Mouse (Mus musculus): ENCODE results near the gene Crx.
"Not testable (repeated sequence)": the region's sequence is repeated elsewhere in the genome, so short reads cannot be mapped to it uniquely, and the experiment has no call there.

The Crx gene

DNA sequence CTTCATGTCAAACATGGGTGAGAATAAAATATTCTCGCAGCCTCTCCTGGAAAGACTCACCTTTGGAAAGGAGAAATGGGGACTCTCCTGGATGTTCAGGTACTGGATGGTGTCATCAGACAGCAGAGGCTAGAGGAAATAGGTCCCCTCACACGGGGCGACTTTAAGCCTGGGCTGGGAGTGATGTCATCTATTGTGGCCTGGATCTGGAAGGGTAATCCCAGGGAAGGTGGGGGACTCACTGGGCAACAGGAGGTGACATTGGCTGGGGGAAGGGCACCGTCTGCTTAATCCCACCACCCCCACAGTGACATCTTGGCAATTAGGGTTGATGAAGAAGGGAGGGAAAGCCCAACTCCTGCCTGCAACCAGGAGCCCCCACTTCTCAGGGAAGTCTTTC lies at the start of gene Crx:
Gene Crx, minus strand, starts transcription at position 213 of the 400 bp plus-strand sequence.
- DNase-seq (ENCODE audit: low spot score in 2 of 2), result no peak

DNA sequence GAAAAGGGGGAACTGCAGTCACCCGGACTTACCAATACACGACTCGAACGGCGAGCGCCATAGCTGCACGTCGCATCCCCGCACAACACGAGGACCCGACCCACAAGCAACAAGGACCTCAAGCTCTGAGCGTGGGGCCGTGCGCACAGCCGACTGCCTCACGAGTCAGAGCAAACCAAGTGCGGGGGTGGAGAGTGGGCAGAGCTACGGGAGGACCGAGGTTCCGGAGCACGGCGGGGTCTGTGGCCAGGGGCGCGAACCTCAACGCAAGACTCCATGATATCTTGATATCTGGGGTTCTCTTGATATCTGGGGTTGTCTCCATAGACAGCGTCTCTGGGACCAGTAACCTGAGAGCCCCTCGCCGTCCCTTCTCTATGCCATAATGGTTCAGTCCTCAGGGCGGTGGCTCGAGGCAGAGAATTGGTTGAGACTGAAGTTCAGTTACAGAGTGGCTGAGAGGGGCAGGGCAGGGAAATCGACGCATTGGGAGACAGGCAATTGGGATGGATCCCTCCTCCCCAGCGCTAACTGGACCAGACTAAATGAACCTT lies 42.5 kb upstream of the Crx start, which contains the start of gene Selenow:
Gene Selenow, minus strand, starts transcription at position 183 of the 554 bp plus-strand sequence.
- peak; percentile 87 to 92 for DNase-seq (ENCODE audit: low spot score in 2 of 2)

DNA sequence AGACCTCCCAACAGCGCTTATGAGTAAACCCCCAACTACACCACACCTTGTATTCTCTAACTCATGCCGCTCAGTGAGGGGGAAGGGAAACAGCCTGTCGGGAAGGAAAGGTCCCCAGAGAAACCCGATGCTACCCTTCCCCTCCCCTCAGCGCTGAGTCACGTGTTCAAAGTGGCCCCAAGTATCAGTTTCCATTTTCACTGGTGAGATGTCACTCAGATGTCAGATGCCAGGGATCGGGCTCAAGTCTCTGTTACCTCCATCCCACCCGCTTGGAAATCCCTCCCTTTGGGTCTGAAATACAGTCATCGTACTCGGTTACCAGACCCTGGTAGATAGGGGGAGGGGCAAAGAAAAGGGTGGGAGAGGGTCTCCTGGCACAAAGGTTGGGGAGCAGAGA lies 42.0 kb upstream of the Crx start:
- DNase-seq (ENCODE audit: low spot score in 2 of 2), result peak; percentile 34 to 47

DNA sequence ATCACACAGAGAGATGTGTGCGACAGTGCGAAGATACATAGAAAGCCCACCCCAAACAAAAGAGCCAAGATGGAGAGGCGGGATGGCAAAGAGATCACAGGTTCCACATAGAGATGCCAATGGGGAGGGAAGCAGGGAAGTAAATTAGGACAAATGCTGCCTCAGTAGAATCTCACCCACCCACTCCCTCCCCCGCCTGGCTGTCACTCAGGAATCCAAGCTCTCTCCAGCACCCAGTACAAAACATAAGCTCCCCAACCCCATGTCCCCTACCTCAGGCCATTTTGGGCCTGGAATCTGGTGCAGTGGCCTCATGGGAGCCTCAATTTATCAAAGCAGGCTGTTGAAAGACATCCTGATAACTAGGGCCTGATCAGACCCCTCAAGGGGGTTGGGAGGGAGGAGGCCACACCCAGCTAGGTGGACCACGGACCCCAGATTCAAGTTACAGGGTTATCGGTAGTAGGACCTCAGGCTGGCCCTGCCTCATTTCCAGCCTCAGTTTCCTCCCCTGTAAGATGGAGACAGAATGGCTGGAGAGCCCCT lies 41.0 kb upstream of the Crx start:
- no peak for DNase-seq (ENCODE audit: low spot score in 2 of 2)

DNA sequence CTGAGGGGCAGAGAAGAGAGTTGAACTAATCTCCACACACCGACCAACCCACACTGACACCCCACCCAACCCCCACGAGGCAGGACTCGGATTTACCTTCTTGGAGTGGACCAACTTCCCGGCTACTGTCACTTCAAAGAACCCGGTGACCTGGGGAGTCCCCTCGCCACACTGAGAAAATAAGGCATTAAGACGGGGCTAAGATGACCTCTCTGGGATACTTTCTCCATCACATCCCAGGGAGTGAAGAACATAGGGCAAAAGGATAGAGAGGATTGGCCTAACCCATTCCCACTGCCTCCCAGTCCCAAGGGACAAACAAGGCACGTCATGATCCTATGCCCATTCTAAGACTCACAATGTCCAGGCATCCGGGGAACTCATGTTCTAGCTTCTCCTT lies 40.2 kb upstream of the Crx start:
- DNase-seq (ENCODE audit: low spot score in 2 of 2), result no peak

DNA sequence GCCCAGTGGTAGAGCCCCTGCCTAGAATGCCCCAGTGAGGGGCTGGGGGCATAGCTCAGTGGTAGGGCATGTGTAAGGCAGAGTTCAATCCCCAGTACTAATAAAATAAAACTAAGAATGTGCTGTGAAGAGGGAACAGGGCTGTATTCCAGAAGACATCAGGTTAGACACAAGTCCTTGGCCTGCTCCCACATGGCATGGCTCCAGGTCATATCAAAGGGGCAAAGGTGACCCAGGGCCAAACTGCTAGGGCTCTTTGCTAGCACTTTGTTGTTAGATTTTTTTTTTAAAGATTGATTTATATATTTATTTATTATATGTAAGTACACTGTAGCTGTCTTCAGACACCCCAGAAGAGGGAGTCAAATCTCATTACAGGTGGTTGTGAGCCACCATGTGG lies 38.6 kb upstream of the Crx start:
- DNase-seq (ENCODE audit: low spot score in 2 of 2), result no peak

DNA sequence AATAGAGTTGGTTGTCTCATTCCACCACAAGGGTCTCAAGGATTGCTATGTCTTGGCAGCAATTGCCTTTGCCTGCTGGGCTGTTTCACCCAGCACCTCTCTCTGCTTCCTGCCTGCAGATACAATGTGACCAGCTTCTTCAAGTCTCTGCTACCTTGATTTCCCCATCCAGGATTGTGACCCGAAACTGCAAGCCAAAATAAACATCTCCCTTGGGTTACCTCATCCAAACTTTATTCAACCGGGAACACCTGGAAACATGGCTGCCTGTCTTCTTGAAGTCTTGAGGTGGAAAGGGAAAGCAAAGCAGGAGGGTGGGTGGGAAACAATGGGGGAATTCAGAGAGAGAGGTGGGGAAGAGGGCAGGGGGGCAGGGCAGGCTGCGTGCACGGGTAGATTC lies 37.2 kb upstream of the Crx start:
- DNase-seq (ENCODE audit: low spot score in 2 of 2), result no peak

DNA sequence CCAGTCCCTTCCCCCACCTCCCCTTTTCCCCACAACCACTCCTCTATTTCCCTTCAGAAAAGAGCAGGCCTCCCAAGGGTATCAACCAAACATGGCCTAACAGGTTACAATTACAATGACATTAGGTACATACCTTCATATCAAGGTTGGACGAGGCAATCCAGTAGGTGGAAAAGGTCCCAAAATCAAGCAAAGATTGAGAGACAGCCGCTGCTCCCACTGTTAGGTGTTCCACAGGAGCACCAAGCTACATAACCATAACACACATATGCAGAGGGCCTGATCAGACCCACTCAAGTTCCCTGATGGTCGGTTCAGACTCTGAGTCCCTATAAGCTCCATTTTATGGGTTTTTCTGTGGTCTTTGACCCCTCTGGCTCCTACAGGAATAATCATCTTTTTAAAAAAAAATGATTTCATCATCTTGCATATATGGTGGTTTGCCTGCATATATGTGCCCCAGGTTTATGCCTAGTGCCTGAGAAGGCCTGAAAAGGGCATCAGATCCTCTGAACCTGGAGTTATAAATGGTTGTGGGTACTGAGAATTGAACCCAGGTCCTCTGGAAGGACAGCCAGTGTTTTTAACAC lies 36.5 kb upstream of the Crx start:
- no peak for DNase-seq (ENCODE audit: low spot score in 2 of 2)

DNA sequence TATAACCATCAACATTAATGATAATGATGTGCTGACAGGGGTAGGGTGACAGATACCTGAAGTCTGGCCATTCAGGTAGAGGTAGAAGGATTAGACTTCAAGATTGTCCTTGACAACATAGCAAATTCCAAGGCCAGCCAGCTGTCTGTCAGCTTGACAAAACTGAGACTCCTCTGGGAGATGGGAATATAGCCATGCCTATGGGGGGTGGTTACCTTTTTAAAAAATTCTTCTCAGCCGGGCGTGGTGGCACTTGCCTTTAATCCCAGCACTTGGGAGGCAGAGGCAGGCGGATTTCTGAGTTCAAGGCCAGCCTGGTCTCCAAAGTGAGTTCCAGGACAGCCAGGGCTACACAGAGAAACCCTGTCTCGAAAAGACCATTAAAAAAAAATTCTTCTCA lies 35.9 kb upstream of the Crx start:
- not testable (repeated sequence) for DNase-seq (ENCODE audit: low spot score in 2 of 2)

DNA sequence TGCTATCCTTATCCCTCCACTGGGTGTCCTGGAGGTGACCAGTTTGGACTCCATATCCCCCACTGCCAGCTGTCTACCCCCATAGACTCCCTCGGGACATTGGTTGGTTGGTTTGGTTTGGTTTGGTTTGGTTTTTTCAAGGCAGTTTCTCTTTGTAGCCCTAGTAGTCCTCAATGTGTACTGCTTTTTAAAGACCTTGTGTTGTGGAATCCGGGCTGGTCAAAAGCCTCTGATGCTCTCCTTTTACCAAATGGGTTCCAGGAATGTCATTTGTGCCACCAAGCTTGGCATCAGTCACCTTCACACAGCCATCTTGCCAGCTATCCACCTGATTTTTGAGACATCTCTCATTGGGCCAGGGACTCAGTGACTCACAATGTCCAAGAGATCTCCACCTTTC lies 35.0 kb upstream of the Crx start:
- DNase-seq (ENCODE audit: low spot score in 2 of 2), result no peak

DNA sequence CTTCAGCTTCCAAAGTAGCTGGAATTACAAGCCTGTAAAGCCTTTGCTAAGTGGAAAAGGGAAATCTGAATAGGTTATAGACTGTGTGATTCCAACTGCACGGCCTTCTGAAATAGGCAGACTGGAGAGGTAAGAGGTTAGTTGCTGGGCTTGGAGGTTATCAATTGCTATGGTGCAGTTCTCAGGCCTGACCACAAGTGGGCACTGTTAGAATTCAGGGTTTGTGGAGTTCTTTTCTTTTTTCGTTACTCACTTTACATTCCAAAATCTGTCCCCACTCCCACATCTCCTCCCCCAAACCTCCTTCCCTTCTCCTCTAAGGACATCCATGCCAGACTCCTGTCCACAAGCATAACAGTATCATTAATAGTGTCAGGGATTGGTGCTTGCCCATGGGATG lies 34.5 kb upstream of the Crx start:
- DNase-seq (ENCODE audit: low spot score in 2 of 2), result peak; percentile 22 to 51

DNA sequence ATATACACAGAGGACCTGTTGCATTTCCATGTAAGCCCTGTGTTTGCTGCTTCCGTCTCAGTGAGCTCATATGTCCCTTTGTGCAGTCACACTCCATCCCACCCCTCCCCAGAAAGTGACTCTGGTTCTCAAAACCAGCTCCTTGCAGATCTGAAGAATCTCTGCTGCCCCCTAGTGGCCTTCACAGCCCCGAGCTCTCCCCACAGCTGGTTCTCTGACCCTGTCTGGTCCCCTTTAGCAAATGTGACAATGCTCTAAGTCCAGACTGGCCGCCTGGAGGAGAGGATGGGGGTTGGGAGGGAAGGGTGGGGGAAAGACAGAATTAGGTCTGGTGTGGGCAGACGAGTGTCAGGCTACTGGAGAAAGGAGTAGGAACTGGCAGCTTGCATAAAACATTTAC lies 32.4 kb upstream of the Crx start:
- DNase-seq (ENCODE audit: low spot score in 2 of 2), result peak; percentile 44 to 69

DNA sequence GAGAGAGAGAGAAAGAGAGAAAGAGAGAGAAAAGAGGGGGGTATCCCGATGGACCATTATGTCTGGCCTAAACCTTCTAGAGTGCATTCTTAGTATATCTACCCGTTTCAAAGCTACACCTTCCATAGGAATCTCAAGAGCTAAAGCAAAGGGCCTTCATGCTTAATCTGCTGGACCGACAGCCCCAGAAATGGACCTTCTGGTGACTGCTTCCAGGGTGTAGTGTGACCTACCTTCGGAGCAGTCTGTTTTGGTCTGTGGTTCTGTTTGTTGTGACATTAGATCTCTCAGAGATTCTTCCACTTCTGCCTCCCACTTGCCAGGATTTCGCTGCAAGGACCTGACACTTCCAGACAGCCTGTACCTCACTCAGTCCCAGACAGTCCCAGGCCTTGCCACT lies 30.8 kb upstream of the Crx start:
- no peak for DNase-seq (ENCODE audit: low spot score in 2 of 2)

DNA sequence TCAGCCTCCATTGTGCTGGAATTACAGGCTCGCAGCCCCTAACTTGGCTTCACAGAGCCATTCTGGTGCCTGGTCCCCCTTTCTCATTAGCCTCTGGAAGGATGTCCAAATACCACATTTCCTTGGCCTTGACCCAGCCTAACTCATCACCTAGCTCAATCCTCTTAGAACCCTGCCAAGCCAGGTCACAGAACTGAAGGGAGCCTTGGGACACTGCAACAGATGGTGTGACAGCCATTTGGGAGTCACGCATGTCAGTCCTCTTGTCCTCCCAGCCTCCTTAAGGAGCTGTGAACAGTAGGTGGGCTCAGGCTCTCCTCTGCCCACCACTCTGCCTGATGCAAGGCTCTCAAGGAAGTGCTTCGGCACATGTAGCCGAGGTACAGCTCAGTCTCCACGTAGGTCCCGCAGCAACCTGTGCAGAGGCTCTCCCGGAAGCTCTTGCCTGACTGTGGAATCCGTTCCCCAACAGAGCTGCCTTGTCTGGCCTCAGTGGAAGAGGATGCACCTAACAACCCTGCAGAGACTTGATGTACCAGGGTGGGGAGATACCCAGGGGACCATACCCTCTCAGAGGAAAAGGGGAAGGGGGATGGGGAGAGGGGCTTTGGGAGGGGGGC lies 28.3 kb upstream of the Crx start:
- no peak for DNase-seq (ENCODE audit: low spot score in 2 of 2)

DNA sequence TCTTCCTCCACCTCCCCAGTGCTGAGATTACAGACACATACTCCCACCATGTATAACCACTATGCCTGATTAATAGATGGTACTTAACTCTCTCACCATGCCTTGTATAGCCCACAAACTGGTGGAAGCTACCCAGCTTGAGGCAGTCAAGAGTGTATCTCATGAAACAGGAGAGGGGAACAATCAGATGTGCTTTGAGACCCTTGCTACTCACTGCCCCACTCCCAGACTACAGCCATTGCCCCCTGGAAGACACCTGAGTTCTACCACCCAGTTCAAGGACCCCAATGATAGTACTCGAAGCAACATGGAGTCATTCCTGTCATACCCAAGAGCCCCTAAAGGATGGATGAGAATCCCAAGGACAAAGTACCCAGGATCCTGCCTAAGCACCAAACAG lies 26.8 kb upstream of the Crx start:
- DNase-seq (ENCODE audit: low spot score in 2 of 2), result no peak

DNA sequence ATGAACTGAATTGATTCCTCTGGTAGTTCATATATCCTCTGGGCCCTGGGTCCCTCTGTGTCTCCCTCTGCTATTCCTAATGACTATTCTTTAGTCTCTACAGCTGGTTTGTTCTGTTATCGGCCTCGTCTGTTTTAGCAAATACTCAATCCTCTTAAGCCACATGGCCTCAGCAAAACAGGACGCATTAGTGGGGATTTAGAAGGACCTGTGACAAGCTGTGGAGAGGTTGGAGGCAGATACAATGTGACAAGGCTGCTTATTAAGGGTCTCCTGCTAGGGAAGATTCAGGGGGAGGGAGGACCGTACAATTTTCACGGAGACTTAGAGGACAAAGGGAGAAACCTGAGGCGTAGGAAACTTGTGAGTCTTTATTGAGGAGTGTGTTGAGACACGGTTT lies 26.1 kb upstream of the Crx start:
- no peak for DNase-seq (ENCODE audit: low spot score in 2 of 2)

DNA sequence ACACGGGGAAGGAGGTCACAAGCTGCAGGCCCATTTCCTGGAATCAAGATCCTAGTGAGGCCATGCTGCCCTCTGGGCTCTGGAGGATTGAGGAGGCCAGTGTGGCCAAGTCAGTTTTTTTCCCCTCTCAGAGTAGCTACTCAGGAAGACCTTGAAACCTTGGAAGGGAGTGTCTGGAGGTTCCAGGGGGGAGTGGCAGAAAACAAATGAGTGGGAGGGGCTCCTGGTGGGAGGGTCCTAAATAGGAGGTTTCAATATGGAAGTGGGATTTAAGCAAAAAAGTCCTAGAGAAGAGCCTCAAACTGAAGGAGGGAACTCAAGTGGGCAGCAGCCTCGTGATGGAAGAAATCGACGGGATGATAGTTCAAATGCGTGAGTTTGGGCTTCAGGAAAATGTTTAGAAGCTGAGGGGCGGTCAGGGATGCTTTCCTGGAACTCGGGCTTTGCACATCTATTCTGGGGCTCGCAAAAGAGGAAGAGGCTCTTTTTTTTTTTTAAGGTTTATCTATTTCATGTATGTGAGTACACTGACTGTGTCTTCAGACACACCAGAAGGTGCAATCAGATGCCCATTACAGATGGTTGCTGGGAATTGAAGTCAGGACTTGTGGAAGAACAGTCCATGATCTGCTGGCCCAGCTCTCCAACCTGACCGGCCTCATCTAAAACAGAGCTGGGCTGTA lies 21.7 kb upstream of the Crx start:
- no peak for DNase-seq (ENCODE audit: low spot score in 2 of 2)

DNA sequence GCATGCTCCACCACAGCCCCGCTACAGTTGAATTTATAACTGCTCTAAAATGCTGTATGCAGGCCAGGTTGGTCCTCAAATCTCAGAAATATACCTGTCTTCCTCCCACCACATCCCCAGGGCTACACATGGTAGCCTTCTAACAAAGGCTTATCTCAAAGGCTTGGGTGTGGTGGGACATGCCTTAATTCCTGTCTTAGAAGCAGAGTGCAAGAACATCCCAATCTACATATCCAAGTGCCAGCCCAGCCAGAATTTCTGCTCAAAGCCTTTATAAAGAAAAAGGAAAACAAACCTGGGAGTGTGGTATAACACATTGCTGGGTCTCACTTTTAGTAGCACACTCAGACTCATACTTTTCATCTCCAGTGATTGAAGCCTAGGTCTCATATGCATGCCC lies 14.5 kb upstream of the Crx start:
- no peak for DNase-seq (ENCODE audit: low spot score in 2 of 2)

DNA sequence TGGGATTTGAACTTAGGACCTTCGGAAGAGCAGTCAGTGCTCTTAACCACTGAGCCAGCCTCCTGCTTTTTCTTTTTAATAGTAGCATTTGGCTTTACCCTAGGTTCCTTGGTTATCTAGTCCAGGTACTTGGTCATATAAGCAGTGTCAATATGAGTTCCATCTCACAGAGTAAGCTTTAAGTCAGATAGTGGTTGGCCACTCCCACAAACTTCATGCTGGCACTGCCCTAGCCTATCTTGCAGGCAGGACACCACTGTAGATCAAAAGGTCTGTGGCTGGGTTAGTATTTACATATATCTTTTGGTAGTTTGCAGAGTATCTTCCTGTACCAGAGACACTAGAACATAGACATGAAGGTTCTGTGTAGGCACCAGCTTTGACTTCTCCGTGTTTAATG lies 4.4 kb upstream of the Crx start:
- DNase-seq (ENCODE audit: low spot score in 2 of 2), result no peak

DNA sequence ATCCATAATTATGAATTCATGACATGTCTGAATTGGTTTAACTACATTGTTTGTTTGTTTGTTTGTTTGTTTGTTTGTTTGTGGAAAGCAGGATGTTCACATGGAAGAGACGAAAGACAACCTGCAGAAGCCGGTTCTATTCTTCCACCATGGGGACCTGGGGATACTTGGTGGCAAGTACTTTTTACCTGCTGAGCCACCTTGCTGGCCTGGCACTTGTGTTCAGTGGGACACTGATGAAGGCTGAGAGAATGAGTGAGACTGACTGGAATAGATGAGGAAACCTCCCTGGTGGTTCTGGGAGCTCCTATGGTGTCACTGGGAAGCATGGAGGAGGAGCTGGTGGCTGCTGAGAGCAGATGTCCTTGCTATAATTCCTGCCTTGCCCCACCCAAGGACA lies 2.5 kb upstream of the Crx start, which contains the start of gene Crxos:
Gene Crxos, plus strand, starts transcription at position 301 of the 400 bp plus-strand sequence.
- DNase-seq (ENCODE audit: low spot score in 2 of 2), result no peak

DNA sequence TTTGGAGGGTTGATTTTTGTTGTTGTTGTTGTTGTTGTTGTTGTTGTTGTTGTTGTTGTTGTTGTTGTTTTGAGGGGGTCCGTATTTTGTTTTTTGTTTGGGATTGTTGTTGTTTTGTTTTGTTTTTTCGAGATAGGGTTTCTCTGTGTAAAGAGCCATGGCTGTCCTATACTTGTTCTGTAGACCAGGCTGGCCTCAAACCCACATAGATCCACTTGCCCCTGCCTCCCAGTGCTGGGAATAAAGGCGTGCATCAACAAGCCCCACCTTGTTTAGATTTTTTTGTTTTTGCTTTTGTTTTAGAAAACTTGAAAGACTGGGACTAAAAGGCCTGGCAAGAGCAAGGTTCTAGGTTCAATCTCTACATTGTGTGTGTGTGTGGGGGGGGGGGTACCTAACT lies 2.1 kb upstream of the Crx start:
- DNase-seq (ENCODE audit: low spot score in 2 of 2), result no peak

DNA sequence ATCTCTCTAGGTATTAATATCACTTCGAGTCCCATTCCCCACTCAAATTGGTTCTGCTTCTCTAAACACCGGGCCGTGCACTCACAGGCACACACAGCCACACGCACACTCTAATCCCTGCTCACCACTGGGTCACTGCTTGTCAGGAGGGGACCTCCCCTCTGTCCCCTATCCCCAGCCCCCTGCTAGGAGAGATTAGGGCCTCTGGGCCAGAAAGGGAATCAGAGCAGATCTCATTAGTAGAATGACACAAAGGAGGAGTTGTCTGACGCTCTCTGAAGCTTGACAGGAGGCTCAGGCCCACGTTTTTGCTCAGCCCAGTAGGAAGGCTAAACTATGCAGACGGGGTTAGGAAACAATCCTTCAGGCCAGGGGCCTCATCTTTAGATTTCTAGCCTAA lies 1.6 kb upstream of the Crx start:
- no peak for DNase-seq (ENCODE audit: low spot score in 2 of 2)

DNA sequence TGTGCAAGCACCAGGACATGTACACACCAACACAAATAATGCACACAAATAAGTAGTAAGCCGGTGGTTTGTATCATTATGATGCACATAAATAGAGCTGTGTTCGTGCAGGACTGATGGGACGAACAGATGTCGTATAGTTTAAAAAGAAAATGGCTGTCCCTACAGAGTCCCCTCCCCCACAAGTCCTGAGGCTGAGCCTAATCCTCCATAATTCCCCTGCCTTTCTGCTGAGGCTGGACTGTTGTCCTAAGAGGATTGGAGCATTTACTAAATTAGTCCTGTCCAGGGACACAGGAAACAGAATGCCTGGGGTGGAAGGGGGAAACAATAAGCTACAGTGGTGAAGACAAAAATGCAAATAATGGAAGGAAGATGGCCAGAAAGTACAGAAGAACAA lies 15.7 kb downstream of the Crx start:
- DNase-seq (ENCODE audit: low spot score in 2 of 2), result no peak
